ENCODE assay signal across 17 mouse cellular contexts in genomic region chr1:38789988-38790602, GRCm38 (mm10). TPM values are rescaled to one million over a fixed set of nuclear protein-coding genes. Genes with fewer than 3 reads are reported as not detected.
A peak's percentile ranks its signal among the peaks of the same experiment; 100 is the strongest.
DNase-seq lines count a peak whose midpoint lies in the region; ATAC-seq lines count a peak whose summit lies in the region.
"Had no signal": no experiment of that assay in that cellular context is flagged by ENCODE, and none has a peak within 500 bp of the region (broad histone marks: within the 10 kb centered on the region; RNA-seq: fewer than 3 reads in every experiment).

No protein-coding gene starts in this region.

- no peak overlapping the region for H3K4me2 ChIP-seq in hindbrain, embryonic 14.5 days (replicated peaks)
- no peak overlapping the region for H3K4me2 ChIP-seq in neural tube, embryonic 11.5 days (ENCODE audit: low read depth)
- H3K4me2 ChIP-seq: embryonic facial prominence, embryonic 12.5 days; limb, embryonic 13.5 days had no signal

- 30% methylated on average over 7 of the region's 7 CpGs for WGBS in hindbrain, embryonic 14.5 days
- 17% methylated on average over 7 of the region's 7 CpGs for WGBS in neural tube, embryonic 11.5 days

- no peaks in the 10 kb centered on the region for H3K27me3 ChIP-seq in hindbrain, embryonic 14.5 days (ENCODE audit: control insufficient read depth, insufficient read depth, low read length)
- no peaks in the 10 kb centered on the region for H3K27me3 ChIP-seq in neural tube, embryonic 11.5 days (ENCODE audit: control insufficient read depth, insufficient read depth, low read length)
- H3K27me3 ChIP-seq: embryonic facial prominence, embryonic 12.5 days had no signal

- peak; percentile 64 for DNase-seq in heart, adult 11 months
- DNase-seq in heart, adult 8-10 months (ENCODE audit: low spot score) = no peak
- DNase-seq in embryo, embryonic 10 days (ENCODE audit: low spot score) = peak; percentile 76
- DNase-seq in hindbrain, embryonic 14.5 days (ENCODE audit: low spot score) = no peak
- DNase-seq in neural tube, embryonic 11.5 days (ENCODE audit: low spot score) = peak; percentile 71
- no peak for DNase-seq in right cerebral cortex, adult 18-20 months
- DNase-seq in spleen, postnatal 4 days (ENCODE audit: low spot score in 2 of 2) = no peak
- DNase-seq: cerebellum, adult 2 months; heart, adult 2 months; heart, postnatal 10 days; kidney, postnatal 25 days; lung, postnatal 4 days; right cerebral cortex, postnatal 14 days had no signal

- H3K4me1 ChIP-seq in hindbrain, embryonic 14.5 days (replicated peaks; ENCODE audit: control insufficient read depth, insufficient read depth, low read length) = no peaks in the 10 kb centered on the region
- peaks cover 10% of the 10 kb centered on the region for H3K4me1 ChIP-seq in neural tube, embryonic 11.5 days (ENCODE audit: control insufficient read depth, insufficient read depth, low read length)
- H3K4me1 ChIP-seq: embryonic facial prominence, embryonic 12.5 days had no signal

- H3K27ac ChIP-seq in hindbrain, embryonic 14.5 days = peak overlapping the region; percentile 40
- H3K27ac ChIP-seq in neural tube, embryonic 11.5 days (ENCODE audit: low read depth, low read length) = 0 out of 2 replicates have a peak overlapping the region, but pooled peaks have one; percentile 17
- H3K27ac ChIP-seq: embryonic facial prominence, embryonic 12.5 days; heart, adult 2 months; limb, embryonic 13.5 days had no signal

- H3K36me3 ChIP-seq in hindbrain, embryonic 14.5 days (replicated peaks; ENCODE audit: control insufficient read depth, insufficient read depth) = peaks cover 23% of the 10 kb centered on the region
- H3K36me3 ChIP-seq in neural tube, embryonic 11.5 days (ENCODE audit: control insufficient read depth, insufficient read depth, low read length) = no peaks in the 10 kb centered on the region
- H3K36me3 ChIP-seq: embryonic facial prominence, embryonic 12.5 days; limb, embryonic 13.5 days had no signal

- no peak overlapping the region for H3K4me3 ChIP-seq in hindbrain, embryonic 14.5 days (replicated peaks; ENCODE audit: low read length)
- no peak overlapping the region for H3K4me3 ChIP-seq in neural tube, embryonic 11.5 days (ENCODE audit: low read depth, low read length)
- H3K4me3 ChIP-seq: embryonic facial prominence, embryonic 12.5 days; heart, adult 2 months; limb, embryonic 13.5 days had no signal

- H3K9me3 ChIP-seq in hindbrain, embryonic 14.5 days (ENCODE audit: control insufficient read depth, low read length) = no peaks in the 10 kb centered on the region
- no peaks in the 10 kb centered on the region for H3K9me3 ChIP-seq in neural tube, embryonic 11.5 days (ENCODE audit: control insufficient read depth, low read length)
- H3K9me3 ChIP-seq: embryonic facial prominence, embryonic 12.5 days; limb, embryonic 13.5 days had no signal

- ATAC-seq in hindbrain, embryonic 14.5 days (ENCODE audit: low FRiP score) = no peak; the same call in 1 of the 2 replicates
- peak; percentile 64 for ATAC-seq in neural tube, embryonic 11.5 days (ENCODE audit: insufficient read depth, low FRiP score, low TSS enrichment)
- no peak for ATAC-seq in megakaryocyte-erythroid progenitor cell, adult 5-6 weeks (replicated peaks; ENCODE audit: low FRiP score, low TSS enrichment, poor library complexity, severe bottlenecking)
- ATAC-seq: intestine, embryonic 16.5 days had no signal

- no peak overlapping the region for H3K9ac ChIP-seq in hindbrain, embryonic 14.5 days
- no peak overlapping the region; the same call in 1 of the 2 replicates for H3K9ac ChIP-seq in neural tube, embryonic 11.5 days (ENCODE audit: low read length)
- H3K9ac ChIP-seq: embryonic facial prominence, embryonic 12.5 days; limb, embryonic 13.5 days had no signal

RNA-seq across cellular contexts. Expression of gene Lonrf2, which starts 46.4 kb away (rescaled TPM):
- 1 to 10 TPM; 4.2 to 5.1 (median 4.7) TPM for total RNA-seq in heart, adult 8-10 months (2022)
- polyA plus RNA-seq in hindbrain, embryonic 14.5 days (2014; fragmentation: Nextera tagmentation; extraction: Ambion mirVana) = 31.5 and 33.7 TPM in 2 replicates
- polyA plus RNA-seq in neural tube, embryonic 11.5 days (2014; fragmentation: Nextera tagmentation; extraction: Ambion mirVana) = 4.8 and 5.4 TPM in 2 replicates
- total RNA-seq in megakaryocyte-erythroid progenitor cell, adult 5-6 weeks (2014; fragmentation: Nextera tagmentation) = 0.79 and 2.3 TPM in 2 replicates
- total RNA-seq in megakaryocyte-erythroid progenitor cell, adult 5-6 weeks (2017) = 0.30 and 1.8 TPM in 2 replicates

Comparison
In these comparisons a context has a peak if more than half of its experiments do, and no peak if none do; other contexts are left out.
1. DNase-seq: peak in heart, adult 11 months (single experiment), embryo, embryonic 10 days (single experiment) and neural tube, embryonic 11.5 days (single experiment); none in heart, adult 8-10 months (single experiment), hindbrain, embryonic 14.5 days (single experiment), right cerebral cortex, adult 18-20 months (single experiment) and spleen, postnatal 4 days (0 of 2).